Mouse (Mus musculus): Measurements from ENCODE around the gene Fthl17a.

The Fthl17a gene

DNA sequence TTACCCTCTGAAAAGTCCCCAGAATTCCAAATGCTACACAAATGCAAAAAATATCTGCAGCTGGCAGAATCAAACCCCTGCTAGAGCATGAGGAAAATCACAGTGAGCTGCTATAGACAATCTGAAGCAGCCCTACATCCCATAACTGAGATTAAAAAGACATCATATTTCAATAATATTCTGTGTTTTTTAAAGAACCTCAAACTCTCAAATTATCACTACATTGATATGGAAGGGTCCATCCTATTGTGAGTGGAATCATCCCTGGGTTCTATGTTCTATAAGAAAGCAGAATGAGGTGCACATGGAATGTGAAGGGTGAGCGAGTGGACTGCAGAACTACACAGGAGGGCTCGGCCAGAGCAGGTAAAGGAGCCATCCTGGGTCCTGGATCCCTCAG lies at the start of gene Fthl17a:
TSS of gene Fthl17a (plus strand) at position 301 of the 400 bp plus-strand sequence.
- DNase-seq, result no peak

DNA sequence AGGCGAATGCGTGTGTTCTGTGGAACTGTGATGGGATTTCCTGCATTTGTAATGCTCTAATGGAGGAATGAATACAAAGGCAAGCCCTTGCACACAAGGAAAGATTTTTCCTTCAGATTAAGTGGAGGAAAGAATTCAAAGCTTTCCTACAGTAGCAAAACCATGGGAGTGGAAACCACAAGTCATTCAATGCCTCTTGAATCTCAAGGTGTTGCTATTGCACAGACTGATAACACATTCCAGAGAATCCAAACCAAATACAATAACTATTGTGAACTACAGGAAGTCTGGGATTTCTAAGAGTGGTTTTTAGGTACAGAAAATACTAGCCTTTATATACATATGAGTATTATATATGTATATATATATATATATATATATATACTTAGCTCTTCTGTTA lies 42.5 kb upstream of the Fthl17a start:
- no peak for DNase-seq

DNA sequence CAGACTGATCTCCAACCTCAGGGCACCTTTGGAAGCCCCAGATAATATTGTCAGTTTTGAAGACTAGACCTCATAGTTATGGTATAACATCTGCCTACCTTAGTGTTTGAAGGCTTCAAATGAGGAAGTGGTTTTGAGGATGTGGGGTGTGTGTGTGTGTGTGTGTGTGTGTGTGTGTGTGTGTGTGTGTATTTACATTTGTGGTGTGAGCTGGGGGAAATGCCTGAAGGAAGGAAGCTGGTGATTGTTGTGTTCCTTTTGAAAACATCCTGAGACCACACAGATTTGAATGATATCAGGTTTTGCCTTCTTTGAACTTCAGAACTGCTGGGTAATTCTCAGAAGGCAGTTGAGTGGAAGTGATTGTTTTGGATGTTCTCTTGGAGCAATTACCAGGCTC lies 22.6 kb upstream of the Fthl17a start:
- peak; percentile 46 for DNase-seq

DNA sequence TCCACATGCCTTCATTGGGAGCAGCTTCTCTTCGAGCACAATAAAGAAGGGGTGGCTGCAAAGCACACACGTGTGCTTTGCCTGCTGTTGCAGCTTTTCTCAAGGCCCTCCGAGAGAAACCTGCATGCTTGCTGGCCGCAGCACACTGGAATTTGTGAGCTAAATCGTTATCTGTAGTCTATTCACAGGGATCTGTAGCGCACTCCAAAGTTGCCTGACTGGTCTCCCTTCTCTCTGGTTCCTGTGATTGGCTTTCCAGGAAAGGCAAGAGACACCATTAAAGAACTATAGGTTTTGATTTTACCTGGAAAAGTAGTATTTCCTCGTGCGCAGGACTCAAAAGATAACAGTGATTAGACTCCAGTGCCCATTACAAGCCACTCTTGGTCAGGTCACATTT lies 22.3 kb downstream of the Fthl17a start:
- no peak for DNase-seq

DNA sequence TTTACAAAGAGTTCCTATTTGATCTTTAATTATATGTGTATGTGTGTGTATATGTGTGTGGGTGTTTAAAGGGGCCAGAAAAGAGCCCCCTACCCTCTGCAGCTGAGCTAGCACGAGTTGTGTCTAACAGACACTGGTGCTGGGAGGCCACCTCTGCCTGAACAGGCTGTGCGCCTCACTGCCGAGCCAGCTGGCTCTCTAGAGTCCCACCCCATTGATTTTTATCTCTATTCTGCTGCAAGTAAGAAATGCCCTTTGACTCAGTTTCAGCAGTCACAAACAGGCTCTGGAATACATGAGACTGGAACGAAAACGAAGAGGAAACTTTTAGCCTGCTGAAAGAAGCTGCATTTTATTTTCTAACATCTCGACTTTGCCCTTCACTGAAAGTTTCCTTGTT lies 22.8 kb downstream of the Fthl17a start:
- DNase-seq, result peak; percentile 24

DNA sequence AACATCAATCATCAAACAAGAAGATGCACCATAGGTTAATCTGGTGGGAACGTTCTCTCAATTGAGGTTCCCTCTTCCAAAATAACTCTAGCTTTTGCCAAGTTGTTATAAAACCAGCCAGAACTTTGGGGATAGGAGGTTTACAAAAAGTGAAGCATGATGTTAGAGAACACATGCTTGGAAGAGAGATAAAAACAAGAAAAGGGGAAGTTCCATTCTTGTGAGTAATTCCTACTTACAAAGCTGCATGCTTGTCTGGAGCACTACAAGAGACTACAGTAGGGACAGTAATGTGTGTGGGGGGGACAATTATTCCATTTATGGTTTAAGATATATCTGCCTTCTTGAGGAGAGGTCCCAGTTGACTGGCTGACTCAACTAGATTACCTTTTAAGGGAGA lies 40.4 kb downstream of the Fthl17a start:
- no peak for DNase-seq

DNA sequence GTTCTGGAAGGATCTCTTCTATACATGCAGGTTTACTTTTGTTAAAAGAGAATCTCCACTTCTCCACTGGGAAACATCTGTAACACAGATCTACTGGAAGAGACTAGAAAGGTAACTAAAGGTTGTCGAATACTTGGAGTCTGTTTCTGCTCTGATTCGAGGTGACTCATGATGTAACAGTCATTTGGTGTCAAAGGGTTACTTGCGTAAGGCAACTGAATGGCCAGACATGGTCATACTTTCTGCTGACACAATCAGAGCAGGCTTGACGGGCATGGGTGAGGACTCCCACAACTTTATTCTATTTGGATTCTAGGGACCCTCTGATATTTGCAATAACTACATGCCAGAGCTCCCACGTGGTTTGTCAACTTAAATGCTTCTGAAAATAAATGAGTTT lies 43.3 kb downstream of the Fthl17a start:
- DNase-seq, result no peak

DNA sequence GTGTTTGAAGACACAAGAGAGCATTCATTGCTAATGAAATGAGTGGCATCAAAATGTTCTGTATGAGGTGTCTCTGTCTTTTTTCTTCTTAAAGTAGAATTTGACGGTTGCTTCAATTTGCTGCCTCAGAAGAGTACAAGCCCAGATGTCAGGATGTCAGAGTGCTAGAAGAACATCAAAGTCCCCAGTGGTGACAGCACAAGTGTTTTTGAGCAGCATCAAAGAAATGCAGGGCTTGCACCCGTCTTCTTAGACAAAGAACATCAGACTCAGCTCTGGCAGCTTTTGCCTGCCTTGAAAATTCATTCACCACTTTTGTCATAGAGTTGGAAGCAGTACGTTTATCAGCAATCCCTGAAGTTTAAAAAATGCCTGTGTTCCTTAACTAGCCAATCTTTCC lies 44.5 kb downstream of the Fthl17a start:
- DNase-seq, result peak; percentile 50

DNA sequence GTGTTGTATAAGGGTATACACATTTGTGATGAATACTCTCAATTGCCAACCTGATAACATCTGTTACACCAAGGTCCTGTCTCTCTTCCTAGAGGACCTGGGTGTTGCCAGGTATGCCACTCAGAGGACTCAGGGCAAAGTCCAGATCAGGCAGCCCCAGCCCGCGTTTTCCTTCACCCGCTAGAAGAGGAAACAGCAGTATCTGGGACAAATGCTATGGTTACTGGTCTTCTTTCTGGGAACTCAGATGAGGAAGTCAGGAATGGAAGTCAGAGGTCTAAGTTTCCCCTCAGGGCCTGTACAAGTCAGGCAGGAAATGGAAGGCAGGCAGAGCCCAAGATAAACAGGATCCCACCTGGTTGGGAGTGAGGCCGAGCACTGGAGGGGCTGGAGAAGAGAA lies 55.2 kb downstream of the Fthl17a start:
- DNase-seq, result no peak

DNA sequence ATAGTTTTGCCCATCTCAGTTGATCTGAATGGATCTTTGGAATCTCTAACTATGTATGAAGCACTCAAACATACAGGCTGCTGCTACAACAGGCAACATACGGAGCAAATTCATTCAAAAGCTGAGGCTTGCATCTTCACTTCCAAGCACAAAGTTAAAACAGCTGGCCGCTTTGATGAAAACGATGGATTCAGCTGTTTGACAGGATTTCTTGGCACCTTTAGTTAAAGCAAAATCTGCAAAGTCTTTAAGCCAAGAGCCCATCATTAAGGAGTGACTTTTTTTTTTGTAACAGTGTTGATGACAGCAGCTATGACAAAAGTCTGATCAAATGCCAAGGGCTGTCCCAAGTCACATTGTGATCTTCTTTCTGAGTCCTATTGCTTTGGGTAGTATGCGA lies 69.1 kb downstream of the Fthl17a start:
- DNase-seq, result no peak

DNA sequence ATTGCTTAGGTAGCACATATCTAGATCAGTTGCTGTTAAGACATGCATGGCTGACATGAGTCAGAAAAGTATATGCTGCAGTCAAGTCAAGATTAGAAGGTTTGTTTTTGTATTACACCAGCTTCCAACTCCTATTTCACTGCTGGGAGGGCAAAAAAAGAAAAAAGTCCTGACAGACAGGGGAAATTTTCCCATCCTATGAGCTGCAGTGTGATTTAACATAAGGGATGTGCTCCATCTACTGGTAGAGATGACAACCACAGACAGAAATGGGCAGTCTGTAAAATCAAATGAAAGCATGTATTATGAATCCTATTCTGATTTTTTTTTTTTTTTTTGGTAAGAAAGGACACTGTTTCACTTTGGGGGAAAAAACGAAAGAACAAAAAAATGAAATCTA lies 69.7 kb downstream of the Fthl17a start:
- DNase-seq, result peak; percentile 12
